In genomic region chr2:158734500-158735152, GRCm38 (mm10) we compare ENCODE assay signal across 9 mouse cellular contexts. TPM values are rescaled to one million over a fixed set of nuclear protein-coding genes. Genes with fewer than 3 reads are reported as not detected.
DNase-seq lines count a peak whose midpoint lies in the region; ATAC-seq and TF ChIP-seq lines count a peak whose summit lies in the region.
"Had no signal": no experiment of that assay in that cellular context is flagged by ENCODE, and none has a peak within 500 bp of the region (broad histone marks: within the 10 kb centered on the region; RNA-seq: fewer than 3 reads in every experiment).

No protein-coding gene starts in this region.

- no peak for TF ChIP-seq POLR2A in cortical plate, adult 2 months (IDR thresholded peaks at IDR 0.05; ENCODE audit: extremely low read depth, insufficient read depth, low read length)

- no peaks in the 10 kb centered on the region for H3K36me3 ChIP-seq in kidney, embryonic 14.5 days (ENCODE audit: control insufficient read depth, insufficient read depth, low read length)
- H3K36me3 ChIP-seq in kidney, embryonic 16.5 days (ENCODE audit: insufficient read depth, low read length) = no peaks in the 10 kb centered on the region
- H3K36me3 ChIP-seq in neural tube, embryonic 15.5 days = no peaks in the 10 kb centered on the region

- peak; percentile 62 for DNase-seq in kidney, adult 11 months
- DNase-seq in MN1 (ENCODE audit: low spot score) = peak; percentile 64
- no peak for DNase-seq in urinary bladder, postnatal 36 days (ENCODE audit: low spot score in 2 of 2)
- DNase-seq in cerebellum, postnatal 14 days = no peak

- no peaks in the 10 kb centered on the region for H3K4me1 ChIP-seq in kidney, embryonic 14.5 days (ENCODE audit: control insufficient read depth, insufficient read depth, low read length)
- peaks cover 17% of the 10 kb centered on the region for H3K4me1 ChIP-seq in cortical plate, adult 2 months (ENCODE audit: control insufficient read depth, insufficient read depth, low read length)
- H3K4me1 ChIP-seq in kidney, embryonic 16.5 days (ENCODE audit: insufficient read depth, low read length) = no peaks in the 10 kb centered on the region
- peaks cover 4% of the 10 kb centered on the region for H3K4me1 ChIP-seq in neural tube, embryonic 15.5 days

- H3K27me3 ChIP-seq in kidney, embryonic 14.5 days (ENCODE audit: control insufficient read depth, insufficient read depth, low read length) = no peaks in the 10 kb centered on the region
- no peaks in the 10 kb centered on the region for H3K27me3 ChIP-seq in kidney, embryonic 16.5 days (ENCODE audit: insufficient read depth, low read length)
- H3K27me3 ChIP-seq in neural tube, embryonic 15.5 days (replicated peaks) = no peaks in the 10 kb centered on the region

- no peak overlapping the region for H3K27ac ChIP-seq in kidney, embryonic 14.5 days (ENCODE audit: low read depth, low read length)
- H3K27ac ChIP-seq in cortical plate, adult 2 months (ENCODE audit: insufficient read depth, low read length) = peak overlapping the region; percentile 62
- peak overlapping the region; percentile 34; the same call in 1 of the 2 replicates for H3K27ac ChIP-seq in kidney, embryonic 16.5 days (ENCODE audit: low read length)
- H3K27ac ChIP-seq in neural tube, embryonic 15.5 days (replicated peaks) = no peak overlapping the region

- no peak overlapping the region for H3K9ac ChIP-seq in kidney, embryonic 14.5 days (ENCODE audit: low read depth, low read length)
- H3K9ac ChIP-seq in kidney, embryonic 16.5 days (replicated peaks; ENCODE audit: low read length) = no peak overlapping the region
- no peak overlapping the region for H3K9ac ChIP-seq in neural tube, embryonic 15.5 days (replicated peaks)

- no peak for TF ChIP-seq CTCF in cortical plate, adult 2 months (IDR thresholded peaks at IDR 0.05; ENCODE audit: extremely low read depth, insufficient read depth, low read length)

- ATAC-seq in kidney, embryonic 14.5 days (ENCODE audit: low FRiP score, low TSS enrichment) = no peak
- no peak for ATAC-seq in kidney, embryonic 16.5 days (ENCODE audit: low FRiP score, low TSS enrichment)
- peak; percentile 38 for ATAC-seq in neural tube, embryonic 15.5 days (ENCODE audit: low FRiP score)

- no peaks in the 10 kb centered on the region for H3K9me3 ChIP-seq in kidney, embryonic 14.5 days (ENCODE audit: control insufficient read depth, low read length)
- no peaks in the 10 kb centered on the region for H3K9me3 ChIP-seq in kidney, embryonic 16.5 days (ENCODE audit: low read length)
- H3K9me3 ChIP-seq in neural tube, embryonic 15.5 days (replicated peaks) = no peaks in the 10 kb centered on the region

- no peak overlapping the region for H3K4me2 ChIP-seq in kidney, embryonic 14.5 days (replicated peaks; ENCODE audit: low read depth, low read length)
- no peak overlapping the region for H3K4me2 ChIP-seq in kidney, embryonic 16.5 days (replicated peaks; ENCODE audit: low read depth, low read length)
- no peak overlapping the region for H3K4me2 ChIP-seq in neural tube, embryonic 15.5 days

- no peak overlapping the region for H3K4me3 ChIP-seq in kidney, embryonic 14.5 days (ENCODE audit: low read length)
- no peak overlapping the region for H3K4me3 ChIP-seq in cortical plate, adult 2 months (ENCODE audit: insufficient read depth, low read length)
- H3K4me3 ChIP-seq in kidney, embryonic 16.5 days (ENCODE audit: low read length) = no peak overlapping the region
- no peak overlapping the region for H3K4me3 ChIP-seq in neural tube, embryonic 15.5 days (replicated peaks)
- H3K4me3 ChIP-seq: myocyte had no signal

- 90% methylated on average over 7 of the region's 7 CpGs for WGBS in kidney, embryonic 14.5 days
- 76% methylated on average over 7 of the region's 7 CpGs for WGBS in kidney, embryonic 16.5 days
- 66% methylated on average over 7 of the region's 7 CpGs for WGBS in neural tube, embryonic 15.5 days

RNA-seq across cellular contexts. Expression of gene Fam83d, which starts 33.3 kb away (rescaled TPM):
- polyA plus RNA-seq in kidney, embryonic 14.5 days (2014; fragmentation: Nextera tagmentation; extraction: Ambion mirVana) = 49.2 and 57.6 TPM in 2 replicates
- polyA plus RNA-seq in cortical plate, adult 2 months (2012; rRNA removed) = 2.0 and 2.2 TPM in 2 replicates
- polyA plus RNA-seq in kidney, embryonic 16.5 days (2015; fragmentation: Nextera tagmentation; extraction: Ambion mirVana) = 55.1 and 56.3 TPM in 2 replicates
- polyA plus RNA-seq in neural tube, embryonic 15.5 days (2015; fragmentation: Nextera tagmentation; extraction: Ambion mirVana) = 5.9 and 13.0 TPM in 2 replicates

RNA-seq across cellular contexts. Expression of gene Dhx35, which starts 60.0 kb away (rescaled TPM):
- polyA plus RNA-seq in kidney, embryonic 14.5 days (2014; fragmentation: Nextera tagmentation; extraction: Ambion mirVana) = 13.8 and 24.8 TPM in 2 replicates
- 28.5 and 29.1 TPM in 2 replicates for polyA plus RNA-seq in cortical plate, adult 2 months (2012; rRNA removed)
- polyA plus RNA-seq in kidney, embryonic 16.5 days (2015; fragmentation: Nextera tagmentation; extraction: Ambion mirVana) = 18.7 and 18.9 TPM in 2 replicates
- polyA plus RNA-seq in neural tube, embryonic 15.5 days (2015; fragmentation: Nextera tagmentation; extraction: Ambion mirVana) = 10.9 and 13.3 TPM in 2 replicates

Comparison
In these comparisons a context has a peak if more than half of its experiments do, and no peak if none do; other contexts are left out.
1. H3K27ac ChIP-seq: peak in cortical plate, adult 2 months (single experiment) and kidney, embryonic 16.5 days (single experiment); none in kidney, embryonic 14.5 days (single experiment) and neural tube, embryonic 15.5 days (single experiment).
2. DNase-seq: peak in kidney, adult 11 months (single experiment) and MN1 (single experiment); none in urinary bladder, postnatal 36 days (0 of 2) and cerebellum, postnatal 14 days (0 of 2).